Mouse (Mus musculus): ENCODE data around the gene Uchl1.

Gene Uchl1

DNA sequence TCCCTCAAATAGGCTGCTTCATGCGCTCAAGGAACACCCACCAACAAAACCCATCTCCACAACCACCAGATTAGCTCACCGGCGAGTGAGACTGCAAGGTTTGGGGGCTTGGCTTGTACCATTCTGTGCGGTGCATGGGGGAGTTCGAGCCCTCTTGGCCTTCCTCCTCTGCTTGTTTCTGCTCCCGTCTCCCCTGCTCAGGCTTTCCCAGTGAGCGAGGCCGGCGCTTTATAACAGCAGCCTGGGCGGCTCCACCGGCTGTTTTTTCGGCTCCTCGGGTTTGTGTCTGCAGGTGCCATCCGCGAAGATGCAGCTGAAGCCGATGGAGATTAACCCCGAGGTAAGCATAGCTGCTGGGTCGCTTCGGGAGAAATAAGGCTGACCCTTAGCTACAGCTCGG lies at the start of gene Uchl1:
Uchl1 (plus strand) TSS at position 109 of the 400 bp plus-strand sequence.
- in situ Hi-C loops (cut with MboI) = no loop called here

DNA sequence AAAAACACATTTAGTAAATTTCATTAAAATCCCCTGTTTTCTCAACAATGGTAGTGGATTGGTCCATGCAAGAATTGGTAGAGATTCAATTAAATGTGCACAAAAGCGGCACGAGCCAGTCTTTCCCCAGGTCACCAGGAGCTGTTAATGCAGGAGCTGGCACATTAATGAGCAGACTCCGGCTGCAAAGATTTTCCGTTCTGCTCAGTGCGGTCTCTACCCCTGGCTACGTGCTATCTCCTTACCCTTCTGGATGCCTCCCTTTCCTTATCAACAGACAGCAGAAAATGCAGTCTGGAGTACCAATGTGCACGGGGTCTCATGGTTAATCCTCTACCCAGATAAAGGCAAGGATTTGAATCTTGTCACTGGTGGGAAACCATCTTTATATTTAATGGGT lies 48.1 kb upstream of the Uchl1 start:
- in situ Hi-C loops (cut with MboI) = no loop called here

DNA sequence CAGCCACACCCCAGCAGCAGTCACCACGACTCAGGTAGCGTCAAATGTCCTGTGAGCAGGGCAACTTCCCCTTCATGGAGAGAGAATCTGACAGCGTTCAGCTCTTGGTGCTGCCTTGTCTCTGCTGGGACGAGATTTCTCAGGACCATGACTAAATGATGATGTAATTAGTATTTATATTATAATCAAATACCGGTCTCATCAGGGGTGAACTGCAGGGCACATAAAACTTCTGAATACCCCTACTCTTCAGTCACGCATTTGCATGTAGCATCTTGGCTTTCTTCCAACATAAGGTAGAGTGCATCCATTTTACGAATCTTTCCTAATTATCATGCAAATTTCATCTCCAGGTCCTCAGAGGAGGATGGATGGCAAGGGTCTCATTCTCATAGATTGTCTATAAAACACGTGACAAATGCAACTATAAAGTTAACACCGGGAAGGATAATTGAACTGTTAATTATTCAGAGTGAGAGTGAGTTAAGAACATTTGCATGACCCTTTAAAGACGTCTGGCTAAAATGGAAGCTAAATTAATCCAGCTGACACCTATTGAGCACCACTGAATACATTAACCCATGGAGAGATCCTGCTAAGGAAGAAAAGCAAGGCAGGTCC lies 40.3 kb upstream of the Uchl1 start:
- in situ Hi-C loops (cut with MboI) = no loop called here

DNA sequence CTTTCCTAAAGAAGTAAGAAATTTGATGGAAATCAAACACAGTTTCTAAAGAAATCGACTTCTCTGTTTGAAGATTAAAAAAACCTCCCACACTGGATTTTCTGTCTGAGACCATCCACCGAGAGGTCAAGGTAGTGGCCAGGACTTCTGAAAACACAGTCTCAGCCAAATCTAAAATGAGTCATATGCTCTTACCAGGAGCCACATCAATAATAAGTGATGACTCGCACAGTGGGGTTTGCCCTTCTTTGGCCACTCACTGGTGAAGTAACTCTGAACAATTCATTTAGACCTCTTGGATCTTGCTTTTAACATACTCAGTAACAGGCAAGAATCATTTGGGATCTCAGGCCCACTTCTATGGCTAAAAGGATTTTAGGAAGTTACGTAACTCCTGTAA lies 33.7 kb upstream of the Uchl1 start:
- in situ Hi-C loops (cut with MboI) = no loop called here

DNA sequence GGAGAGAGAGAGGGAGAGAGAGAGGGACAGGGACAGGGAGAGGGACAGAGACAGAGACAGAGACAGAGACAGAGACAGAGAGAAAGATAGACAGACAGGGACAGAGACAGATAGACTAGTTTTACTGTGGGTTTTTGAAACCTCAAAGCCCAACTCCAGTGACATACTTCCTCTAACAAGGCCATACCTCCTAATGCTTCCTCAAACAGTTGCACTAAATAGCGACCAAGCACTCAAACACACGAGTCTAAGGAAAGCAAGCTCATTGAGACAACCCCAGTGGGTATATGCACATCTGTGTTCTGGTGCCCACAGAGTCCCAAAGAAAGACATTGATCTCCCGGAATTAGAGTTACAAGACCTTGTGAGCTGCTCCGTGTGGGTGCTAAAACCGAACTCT lies 32.6 kb upstream of the Uchl1 start:
- in situ Hi-C loops (cut with MboI) = no loop called here

DNA sequence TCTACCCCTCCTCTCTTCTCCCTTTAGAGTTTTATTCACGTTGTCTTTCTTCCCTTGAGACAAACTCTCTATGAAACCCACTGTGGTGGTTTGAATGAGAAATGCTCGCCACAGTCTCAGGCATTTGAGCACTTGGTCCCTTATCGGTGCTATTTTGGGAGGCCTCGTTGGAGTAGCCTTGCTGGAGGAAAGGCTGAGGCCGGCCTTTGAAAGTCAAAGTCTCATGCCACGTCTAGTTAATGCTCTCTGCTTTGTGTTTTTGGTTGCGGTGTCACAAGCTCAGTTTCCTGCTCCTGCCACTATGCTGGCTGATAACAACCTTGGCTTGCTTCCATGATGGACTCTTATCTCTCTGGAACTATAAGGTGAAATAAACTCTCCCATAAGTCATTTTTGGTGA lies 28.4 kb upstream of the Uchl1 start:
- in situ Hi-C loops (cut with MboI) = no loop called here

DNA sequence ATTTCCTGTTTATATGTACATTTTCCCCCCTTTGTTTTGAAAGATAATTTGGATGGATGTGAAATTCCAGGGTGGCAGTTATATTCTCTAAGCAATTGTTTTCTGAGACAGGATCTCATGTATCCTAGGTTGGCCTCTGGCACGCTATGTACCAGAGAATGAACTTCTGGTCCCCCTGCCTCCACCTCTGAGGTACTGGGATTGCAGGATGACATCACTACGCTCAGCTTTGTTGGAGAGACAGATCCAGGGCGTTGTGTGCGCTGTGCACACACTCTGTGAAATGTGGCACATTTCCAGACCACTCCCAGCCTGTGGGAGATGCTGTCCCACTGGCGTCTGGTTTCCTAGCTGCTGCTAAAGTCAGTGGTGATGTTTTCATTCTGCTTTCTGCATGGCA lies 21.7 kb upstream of the Uchl1 start:
- in situ Hi-C loops (cut with MboI) = no loop called here

DNA sequence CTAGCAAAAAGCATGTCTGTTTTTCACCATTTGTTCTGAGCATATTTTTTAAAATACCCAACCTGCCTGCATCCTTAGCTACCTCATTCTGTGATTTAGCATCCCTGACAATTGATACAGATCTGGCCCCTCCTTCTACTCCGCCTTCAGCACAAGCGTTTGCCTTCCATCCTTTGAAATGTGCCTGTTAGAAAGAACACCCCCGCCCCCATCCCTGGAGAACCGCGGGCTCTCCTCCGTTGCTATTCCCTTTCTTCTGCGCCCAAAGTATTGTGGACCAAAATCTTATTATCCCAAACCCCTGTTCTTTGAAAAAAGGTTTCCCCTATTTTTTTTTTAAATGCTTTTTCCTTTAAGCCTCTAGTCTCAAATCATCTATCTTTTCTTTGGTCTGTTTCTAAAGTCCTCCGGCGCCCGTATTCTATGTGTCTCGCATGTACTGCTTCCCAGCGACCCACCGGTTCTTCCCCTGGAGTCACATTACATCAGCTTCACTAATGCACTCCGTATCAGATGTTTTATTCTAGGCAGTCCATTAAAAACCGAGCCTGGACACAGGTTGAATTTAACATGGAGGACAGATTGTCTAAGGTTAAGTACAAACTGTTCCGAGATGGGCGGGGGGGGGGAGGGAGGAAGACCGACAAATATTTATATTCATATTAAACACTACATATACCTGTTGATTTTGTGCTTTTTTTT lies 551 bp upstream of the Uchl1 start:
- in situ Hi-C loops (cut with MboI) = no loop called here

DNA sequence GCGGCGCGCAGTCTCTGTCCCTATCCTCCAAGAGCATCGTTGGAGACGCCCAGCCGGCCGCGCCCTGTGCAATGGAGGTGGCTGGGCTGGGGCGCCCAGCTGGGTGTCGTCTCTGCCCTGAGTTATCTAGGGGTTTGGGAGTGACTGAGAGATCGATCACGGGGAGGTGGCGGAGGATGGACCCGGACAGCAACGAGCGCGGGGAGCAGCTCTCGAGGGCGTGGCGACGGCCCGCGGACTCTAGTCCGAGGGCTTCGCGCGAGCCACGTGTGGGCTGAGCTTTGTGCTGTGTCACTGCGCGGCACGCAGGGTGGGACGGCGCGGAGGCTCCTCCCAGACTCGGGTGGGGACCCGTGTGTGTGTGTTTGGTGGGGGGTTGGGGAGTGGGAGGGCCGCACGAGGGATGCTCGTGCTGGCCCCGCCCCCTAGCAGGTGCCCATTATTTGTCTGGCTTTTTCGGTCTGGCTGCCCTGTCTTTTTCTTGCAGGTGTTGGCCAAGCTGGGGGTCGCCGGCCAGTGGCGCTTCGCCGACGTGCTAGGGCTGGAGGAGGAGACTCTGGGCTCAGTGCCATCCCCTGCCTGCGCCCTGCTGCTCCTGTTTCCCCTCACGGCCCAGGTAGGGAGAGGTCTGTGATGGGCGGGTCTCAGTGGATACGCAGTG lies 696 bp downstream of the Uchl1 start:
- in situ Hi-C loops (cut with MboI) = no loop called here

DNA sequence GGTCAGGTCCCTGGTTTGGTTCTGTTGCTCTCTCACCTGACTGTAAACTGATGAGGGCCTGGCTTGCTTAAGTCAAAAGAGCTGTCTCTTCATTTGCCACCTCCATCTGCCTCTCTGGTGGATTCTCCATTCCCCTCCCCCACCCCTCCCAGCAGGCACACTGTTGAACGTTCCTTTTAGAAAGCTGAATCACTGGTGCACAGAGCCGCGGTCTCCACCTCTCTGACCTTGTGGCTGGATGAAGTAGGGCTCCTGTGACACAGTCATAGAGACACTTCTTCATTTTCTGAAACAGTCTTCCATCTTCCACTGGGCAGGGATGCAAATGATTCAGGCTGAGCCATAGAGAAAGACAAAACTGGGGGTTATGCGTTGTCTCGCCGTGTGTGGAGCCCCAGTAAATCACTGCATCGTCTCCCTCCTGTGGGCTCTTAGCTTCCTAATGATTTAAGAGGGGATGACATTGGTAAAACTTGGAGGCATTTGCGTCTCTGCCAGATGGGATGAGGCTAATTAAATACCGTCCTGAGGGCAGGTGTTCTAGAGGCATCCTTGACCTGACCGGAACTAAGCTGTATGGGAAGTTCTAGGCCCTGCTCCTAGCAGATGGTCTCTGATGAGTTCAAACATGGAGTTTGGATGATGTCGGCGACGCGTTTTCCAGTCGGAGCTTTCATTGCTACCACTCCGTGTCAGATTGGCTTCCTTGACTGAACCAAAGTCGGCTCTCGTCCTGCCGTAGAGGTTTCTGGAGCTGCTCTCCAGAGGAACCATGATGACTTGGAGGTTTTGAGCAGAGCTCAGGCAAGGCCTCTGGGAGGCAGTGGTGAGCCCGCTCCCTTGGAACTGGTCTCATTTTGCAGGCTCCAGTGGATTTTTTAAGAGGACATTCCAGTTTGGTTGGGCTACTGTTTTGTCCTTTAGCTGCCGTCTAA lies 1.8 kb downstream of the Uchl1 start:
- in situ Hi-C loops (cut with MboI) = no loop called here

DNA sequence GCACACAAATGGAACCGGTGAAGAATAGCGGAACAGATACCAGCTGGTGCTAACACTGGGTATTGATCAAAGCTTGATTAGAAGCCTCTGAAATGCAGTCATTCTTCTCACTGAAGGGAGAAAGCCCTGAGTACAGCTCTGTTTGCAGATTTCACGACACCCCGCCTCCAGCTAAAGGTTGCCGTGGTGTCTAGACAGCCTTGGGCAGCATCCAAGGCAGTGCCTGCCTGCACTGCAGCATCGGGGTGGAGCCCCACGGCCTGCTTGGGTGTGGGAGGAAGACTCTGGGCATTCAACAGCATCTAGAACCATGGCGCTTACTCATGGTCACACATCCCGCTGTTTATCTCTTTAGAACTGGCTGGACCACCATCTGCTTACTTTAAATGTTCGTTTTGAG lies 3.3 kb downstream of the Uchl1 start:
- in situ Hi-C loops (cut with MboI) = no loop called here

DNA sequence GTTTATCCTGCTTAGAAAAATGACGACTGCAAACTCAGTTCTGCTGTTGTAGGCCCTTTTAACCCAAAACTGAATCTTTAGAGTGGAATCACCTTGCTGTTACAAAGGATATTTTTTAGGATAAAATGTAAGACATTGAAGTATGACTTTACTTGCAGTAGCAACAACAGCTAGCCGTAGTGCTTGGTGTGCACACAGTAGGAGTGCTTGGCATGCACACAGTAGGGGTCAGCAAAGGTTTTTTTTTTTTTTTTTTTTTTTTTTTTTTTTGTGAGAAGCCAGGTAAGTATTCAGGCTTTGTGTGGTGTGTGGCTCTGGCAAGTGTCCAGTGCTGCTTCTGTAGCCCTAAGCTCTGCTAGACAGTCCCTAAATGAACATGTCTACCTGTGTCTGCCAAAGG lies 10.0 kb downstream of the Uchl1 start:
- in situ Hi-C loops (cut with MboI) = no loop called here

DNA sequence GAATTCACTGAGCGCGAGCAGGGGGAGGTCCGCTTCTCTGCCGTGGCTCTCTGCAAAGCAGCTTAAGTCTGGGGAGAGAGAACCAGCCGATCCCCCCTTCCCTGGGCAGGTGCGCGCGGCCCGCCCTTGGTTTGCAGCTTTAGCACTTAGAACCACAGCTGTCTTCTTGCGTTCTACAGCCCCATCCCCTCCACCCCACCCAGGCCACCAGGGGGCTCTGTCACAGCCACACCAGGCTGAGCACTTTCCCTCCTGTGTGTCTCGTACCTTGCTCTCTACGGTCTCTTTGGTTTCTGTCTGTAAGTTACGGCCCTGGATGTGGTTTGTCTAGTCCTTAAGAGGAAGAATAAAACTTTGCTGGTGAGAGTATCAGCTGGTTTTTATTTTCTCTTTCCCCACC lies 11.0 kb downstream of the Uchl1 start:
- in situ Hi-C loops (cut with MboI) = no loop called here

DNA sequence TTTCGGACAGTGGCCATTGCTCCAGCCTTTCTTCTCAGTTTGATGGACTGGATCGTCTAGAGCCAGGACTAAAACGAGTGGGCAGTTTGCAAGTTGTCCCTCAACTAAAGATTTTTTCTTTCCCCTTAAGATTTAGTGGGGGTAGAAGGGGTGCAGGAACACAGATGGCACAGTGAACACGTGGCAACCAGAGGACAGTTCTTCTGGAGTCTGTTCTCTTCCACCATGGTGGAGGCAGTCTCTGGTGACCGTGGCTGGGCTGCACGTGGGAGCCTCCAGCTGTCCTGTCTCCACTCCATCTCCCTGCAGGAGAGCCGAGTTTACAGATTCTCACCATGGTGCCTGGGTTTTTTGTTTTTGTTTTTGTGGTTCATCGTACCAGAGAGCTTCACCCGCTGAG lies 11.8 kb downstream of the Uchl1 start:
- in situ Hi-C loops (cut with MboI) = no loop called here

DNA sequence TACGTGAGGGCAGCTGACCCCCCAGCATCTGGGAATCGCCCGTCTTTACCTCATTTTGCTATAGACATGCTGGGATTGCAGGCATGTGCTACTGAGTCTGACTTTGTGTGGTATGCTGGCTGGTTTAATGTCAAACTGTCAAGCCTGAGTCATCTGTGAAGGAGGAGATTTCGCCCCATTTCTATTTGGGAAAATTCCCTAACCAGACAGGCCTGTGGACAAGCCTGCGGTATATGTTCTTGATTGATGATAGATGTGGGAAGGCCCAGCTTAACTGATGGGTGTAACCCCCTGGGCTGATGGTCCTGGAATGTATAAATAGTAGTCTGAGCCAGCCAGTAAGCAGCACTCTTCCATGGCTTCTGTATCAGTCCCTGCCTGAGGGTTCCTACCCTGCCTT lies 12.4 kb downstream of the Uchl1 start:
- in situ Hi-C loops (cut with MboI) = no loop called here

DNA sequence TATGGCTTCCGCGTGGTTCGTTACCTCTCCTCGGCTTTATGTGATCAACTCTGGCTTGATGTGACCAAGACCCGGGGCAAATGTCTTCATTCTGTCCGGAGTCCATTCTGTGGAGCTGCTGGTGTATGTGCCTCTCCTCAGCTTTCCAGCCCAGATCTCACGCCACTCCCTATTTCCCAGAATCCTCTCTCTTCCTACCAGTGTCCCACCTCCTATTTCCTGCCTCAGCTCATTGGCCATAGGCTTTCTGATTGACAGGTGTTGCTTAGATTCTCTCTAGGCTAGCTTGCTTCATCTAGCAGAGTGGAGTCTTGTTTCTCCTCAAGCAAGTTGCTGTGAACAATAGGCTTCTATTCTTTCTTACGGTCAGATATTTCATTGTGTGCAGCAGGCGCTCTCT lies 13.9 kb downstream of the Uchl1 start:
- in situ Hi-C loops (cut with MboI) = no loop called here

DNA sequence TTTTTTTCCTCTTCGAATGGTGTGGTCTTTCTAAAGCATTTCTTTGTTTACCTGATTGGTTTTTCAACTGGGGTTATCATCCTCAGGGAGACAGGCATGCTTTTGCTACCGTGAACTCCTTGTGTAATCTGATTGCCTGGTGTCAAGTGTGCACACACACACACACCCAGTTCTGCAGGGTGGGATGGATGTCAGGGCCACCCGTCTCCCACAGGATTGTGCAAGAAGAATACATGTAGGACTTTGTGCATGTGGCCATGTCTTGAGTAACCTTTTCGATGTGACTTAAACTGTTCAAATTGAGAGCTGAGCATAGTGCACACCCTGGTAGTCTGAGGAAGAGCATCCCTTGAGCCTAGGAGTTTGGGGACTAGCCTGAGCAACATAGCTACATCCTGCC lies 17.3 kb downstream of the Uchl1 start:
- in situ Hi-C loops (cut with MboI) = no loop called here

DNA sequence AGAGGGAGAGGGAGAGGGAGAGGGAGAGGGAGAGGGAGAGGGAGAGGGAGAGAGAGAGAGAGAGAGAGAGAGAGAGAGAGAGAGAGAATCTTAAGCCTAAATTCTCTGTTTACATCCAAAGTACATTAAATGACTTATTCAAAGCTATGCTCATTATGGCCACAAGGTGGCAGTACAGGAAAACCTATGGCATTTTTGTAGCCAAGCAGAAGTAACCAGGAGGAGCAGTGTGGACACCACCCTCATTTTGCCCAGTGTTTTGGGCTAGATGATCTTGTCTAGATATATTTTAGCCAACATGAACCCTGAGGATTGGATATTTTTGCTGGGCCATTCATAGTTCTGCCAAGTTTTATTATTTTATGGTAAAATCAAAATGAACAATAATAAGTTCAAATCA lies 21.2 kb downstream of the Uchl1 start:
- in situ Hi-C loops (cut with MboI) = no loop called here

DNA sequence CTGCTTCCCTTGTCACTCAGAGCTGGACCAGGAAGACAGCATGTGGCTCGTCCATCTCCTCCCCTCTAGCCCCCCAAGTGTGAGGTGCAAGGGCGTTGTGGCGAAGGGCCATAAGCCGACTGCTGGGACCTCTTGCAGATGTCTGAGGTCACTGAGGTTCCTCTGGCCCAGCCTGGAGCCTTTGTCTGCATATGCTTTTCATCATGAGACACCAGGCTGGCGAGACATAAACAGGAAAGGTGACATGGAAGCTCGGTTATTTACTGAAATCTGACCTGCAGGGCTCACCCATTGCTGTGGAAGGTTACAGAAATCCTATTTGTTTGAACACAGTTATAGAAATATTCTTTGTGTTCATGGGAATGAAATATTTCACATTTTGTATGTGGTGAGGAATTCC lies 24.0 kb downstream of the Uchl1 start:
- in situ Hi-C loops (cut with MboI) = no loop called here

DNA sequence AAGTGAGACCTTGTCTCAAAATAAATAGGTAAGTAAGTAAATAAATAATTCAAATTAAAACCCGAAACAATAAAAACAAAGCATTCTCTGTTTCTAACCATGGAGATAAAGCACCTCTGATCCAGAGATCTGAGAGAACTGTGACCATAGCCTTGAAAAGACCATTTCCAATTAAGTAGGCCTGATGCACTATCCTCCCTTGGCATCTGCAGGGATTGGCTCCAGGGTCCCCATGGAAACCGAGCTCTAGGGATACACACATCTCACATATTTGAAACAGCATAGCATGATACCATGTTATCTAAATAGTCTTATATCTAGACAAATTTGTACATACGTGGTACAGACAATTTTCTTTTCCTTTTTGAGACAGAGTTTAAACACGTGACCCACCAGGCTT lies 26.1 kb downstream of the Uchl1 start:
- in situ Hi-C loops (cut with MboI) = no loop called here

DNA sequence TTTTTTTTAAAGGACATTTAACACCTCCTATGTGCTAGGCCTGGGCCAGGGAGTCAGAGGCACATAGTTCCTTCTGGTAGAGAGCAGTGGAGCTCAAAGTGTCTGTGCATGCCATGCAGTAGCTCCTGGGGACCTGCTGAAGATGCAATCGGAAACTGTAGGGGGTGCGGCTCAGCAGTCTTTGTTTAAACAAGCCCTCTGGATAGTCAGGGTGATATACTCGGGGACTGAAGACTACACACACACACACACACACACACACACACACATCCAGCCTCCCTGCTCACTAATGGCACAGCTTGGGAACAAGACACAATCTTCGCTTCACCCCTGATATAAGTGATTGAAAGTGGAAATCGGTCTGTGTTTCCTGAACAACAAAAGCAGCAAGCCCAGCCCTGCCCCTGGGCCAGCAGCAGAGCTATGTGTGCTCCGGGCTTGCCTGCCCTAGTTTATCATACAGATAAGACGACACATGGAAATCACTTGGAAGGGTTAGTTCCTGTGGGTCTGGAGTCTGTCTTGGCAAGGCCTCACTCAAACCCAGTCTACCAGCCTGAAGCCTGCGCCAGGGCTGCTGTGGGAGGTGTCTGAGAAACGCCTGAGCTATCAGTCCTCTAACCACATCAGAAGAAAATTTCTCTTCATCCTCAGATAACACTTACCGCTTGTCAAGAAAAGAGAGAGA lies 27.6 kb downstream of the Uchl1 start:
- in situ Hi-C loops (cut with MboI) = no loop called here

DNA sequence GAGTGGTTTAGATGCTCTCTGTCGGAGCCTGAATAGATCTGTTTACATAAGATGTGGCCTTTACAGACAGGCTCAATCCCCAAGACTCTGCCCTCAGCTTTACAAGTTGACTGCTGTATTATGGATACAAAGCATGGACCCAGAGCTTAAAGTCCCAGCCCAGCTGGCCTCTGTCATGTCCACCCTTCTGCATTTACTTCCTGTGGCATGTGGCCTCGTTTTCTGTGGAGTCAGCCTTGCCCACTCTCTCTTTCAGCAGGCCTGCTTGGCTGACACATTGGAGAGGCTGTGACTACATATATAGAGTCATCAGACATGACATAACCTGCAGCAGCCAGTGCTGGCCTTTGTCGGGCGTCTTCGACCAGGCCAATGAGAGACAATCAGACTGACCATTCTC lies 32.0 kb downstream of the Uchl1 start:
- in situ Hi-C loops (cut with MboI) = no loop called here

Data from mature B cell (primary cell).